Mouse (Mus musculus): ENCODE results near the gene Itk. TPM values are rescaled to one million over a fixed set of nuclear protein-coding genes. Genes with fewer than 3 reads are reported as not detected.

Itk gene
- polyA plus RNA-seq, 1 experiment, result not detected

DNA sequence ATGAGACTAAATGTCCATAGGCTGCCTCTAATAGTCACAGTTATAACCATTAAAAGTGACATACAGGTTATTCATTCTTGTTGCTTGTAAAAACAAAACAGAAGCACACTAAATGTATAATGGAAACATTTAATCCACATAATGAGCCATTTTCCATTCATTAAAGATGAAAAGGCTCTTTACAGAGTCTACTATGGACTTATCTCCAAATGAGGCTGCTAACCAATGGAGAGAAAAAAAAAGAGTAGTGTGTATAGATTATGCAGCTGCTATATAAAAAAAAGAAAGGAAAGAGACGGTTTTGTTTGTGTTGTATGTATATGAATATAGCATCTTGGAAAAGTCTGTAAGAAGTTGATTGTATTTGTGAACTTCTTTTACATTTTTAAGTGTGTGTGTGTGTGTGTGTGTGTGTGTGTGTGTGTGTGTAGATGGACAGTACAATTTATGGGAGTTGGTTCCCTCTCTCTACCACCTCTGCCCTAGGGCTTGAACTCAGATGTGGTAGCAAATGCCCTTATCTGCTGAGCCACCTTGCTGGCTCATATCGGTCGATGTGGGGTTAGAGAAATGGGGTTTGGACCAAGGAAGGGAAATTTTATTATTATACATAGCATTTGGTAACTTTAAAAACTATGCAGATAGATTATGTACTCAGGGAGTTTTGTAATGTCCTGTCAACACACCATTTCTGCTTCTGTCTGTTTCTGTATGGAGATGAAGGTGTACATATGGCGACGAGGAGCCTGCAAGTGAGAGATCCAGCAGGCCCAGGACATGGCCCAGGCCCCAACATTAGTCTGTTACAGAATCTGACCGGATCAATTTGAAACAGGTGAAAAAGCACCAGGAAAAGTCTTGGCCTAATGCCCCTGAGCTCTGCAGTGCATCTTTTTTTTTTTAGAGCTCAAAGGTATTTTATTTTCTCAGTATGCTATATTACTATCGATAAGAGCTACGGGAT lies 11.2 kb downstream of the Itk start:
- Histone ChIP-seq H3K4me3 (ENCODE audit: insufficient read depth, low read length) (no peak overlapping the region), H3K27ac (ENCODE audit: insufficient read depth, low read depth, low read length) (no peak overlapping the region), H3K4me1 (ENCODE audit: control insufficient read depth, insufficient read depth, low read length) (no peaks in the 10 kb centered on the region)
- TF ChIP-seq CTCF (IDR thresholded peaks at IDR 0.05; ENCODE audit: low read depth, low read length) (no peak), POLR2A (IDR thresholded peaks at IDR 0.05; ENCODE audit: borderline replicate concordance, low read depth, low read length) (no peak)

DNA sequence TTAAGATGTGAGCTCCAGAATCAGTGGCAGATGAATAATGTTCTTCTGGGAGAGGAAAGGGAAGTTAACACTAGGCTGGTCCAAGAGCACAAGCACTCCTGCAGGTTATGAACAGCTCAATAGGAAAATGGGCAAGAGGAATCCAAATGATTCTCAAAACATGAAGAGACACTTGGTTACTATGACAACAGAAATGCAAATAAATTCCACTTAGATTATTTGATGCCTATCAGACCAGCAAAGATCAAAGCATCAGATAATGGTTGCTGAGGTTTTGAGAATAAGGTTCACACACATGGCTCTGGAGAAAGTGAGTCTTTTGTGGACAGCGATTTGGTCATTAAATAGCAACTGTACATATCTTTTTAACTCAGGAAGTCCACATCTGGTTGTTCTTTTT lies 12.0 kb downstream of the Itk start:
- TF ChIP-seq POLR2A (IDR thresholded peaks at IDR 0.05; ENCODE audit: borderline replicate concordance, low read depth, low read length) (no peak), CTCF (IDR thresholded peaks at IDR 0.05; ENCODE audit: low read depth, low read length) (no peak)
- Histone ChIP-seq H3K27ac (ENCODE audit: insufficient read depth, low read depth, low read length) (no peak overlapping the region), H3K4me3 (ENCODE audit: insufficient read depth, low read length) (no peak overlapping the region), H3K4me1 (ENCODE audit: control insufficient read depth, insufficient read depth, low read length) (peaks cover 7% of the 10 kb centered on the region)

DNA sequence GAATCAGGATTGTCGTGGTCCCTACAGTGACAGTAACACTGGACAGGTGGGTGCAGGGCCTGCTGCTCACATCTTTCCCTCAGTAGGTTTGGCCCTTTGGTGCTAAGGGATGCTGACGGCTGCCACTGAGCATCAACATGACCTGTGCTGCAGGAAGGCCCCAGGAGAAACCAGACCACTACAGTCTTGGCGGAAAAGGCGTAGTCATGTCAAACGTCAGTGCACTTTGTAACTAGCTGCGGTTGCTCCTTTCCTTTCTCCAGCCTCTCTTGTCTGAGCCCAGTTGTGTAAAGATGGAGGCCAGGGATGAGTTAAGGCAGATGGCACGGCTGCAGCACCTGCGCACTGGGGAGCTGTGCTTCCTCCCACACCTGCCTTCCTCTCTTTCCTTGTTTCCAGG lies 14.3 kb downstream of the Itk start:
- Histone ChIP-seq H3K4me3 (ENCODE audit: insufficient read depth, low read length) (no peak overlapping the region), H3K4me1 (ENCODE audit: control insufficient read depth, insufficient read depth, low read length) (peaks cover 12% of the 10 kb centered on the region), H3K27ac (ENCODE audit: insufficient read depth, low read depth, low read length) (no peak overlapping the region)
- TF ChIP-seq CTCF (IDR thresholded peaks at IDR 0.05; ENCODE audit: low read depth, low read length) (no peak), POLR2A (IDR thresholded peaks at IDR 0.05; ENCODE audit: borderline replicate concordance, low read depth, low read length) (no peak)

DNA sequence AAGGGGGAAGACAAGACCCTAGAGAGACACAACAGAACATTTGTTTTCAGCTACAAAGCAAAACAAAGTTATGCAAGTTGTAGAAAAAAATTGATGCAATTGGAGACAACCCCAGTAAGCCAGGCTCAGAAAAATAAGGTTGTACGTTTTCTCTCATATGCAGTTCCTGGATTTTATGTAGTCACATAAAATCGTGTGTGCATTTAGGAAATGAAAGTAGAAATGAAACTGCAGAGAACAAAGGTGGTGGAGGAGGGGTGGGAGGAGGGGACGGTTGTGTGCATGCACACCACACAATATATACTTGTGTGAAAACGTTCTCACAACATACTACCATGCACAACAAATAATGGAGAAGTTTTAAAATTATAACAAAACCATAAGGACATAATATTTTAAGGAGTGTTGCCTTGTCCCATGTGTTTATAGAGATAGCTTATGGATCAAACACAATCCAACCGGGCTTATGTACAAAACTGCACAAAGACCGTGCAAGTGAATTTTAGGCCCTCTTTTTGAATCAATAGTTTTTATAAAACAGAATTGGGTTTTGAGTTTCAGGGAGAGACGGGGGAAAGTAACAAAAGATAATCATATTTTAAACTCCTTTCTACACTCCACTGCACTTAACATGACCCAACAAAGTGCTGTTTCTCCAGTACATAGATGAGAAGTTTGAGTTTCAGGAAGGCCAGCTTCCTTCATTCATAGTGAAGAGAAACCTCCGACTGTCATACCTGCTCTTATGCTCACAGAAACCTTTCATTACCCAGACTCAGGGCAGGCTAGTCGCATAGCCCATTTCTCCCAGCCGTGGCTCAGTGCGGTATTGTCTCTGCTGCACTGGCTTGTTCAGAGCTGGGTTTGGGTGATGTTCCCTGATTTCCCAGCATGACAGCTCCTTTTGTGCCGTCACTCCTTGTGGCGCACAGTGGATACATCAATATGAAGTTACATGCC lies 16.0 kb downstream of the Itk start:
- peak overlapping the region; percentile 21 for H3K27ac ChIP-seq (ENCODE audit: insufficient read depth, low read depth, low read length)

DNA sequence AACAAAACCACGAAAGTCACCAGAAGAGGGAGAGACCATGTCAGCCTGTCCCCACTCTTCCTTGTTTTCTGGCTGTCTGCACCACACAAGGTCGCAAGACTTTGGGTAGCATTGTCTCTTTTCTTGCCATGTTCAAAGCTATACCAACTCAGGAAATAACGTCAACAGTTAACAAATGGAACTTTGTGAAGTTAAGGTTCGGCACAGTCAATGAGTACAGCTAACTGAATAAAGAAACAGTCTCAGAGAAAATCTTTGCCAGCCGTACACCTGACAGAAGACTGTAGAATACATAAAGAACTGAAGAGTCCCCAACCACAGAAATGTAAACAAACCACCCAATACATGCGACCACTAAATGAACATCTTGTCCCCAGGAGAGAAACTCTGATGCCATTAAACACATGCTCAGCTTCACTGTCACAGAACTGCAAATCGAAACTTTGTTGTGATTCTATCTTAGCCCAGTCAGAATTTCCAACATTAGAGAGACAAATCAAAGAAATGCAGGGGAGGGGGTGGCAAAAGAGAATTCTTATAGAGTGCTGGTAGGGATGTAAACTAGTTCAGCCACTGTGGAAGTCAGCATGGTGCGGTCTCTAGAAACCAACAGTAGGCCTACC lies 16.9 kb downstream of the Itk start:
- TF ChIP-seq CTCF (IDR thresholded peaks at IDR 0.05; ENCODE audit: low read depth, low read length), result no peak
- no peak for TF ChIP-seq POLR2A (IDR thresholded peaks at IDR 0.05; ENCODE audit: borderline replicate concordance, low read depth, low read length)
- peak overlapping the region; percentile 21 for H3K27ac ChIP-seq (ENCODE audit: insufficient read depth, low read depth, low read length)
- H3K4me3 ChIP-seq (ENCODE audit: insufficient read depth, low read length), result no peak overlapping the region
- peaks cover 12% of the 10 kb centered on the region for H3K4me1 ChIP-seq (ENCODE audit: control insufficient read depth, insufficient read depth, low read length)

More for the DNA sequence above, 16.0 kb downstream of the Itk start:
- no peak for TF ChIP-seq POLR2A (IDR thresholded peaks at IDR 0.05; ENCODE audit: borderline replicate concordance, low read depth, low read length)
- no peak for TF ChIP-seq CTCF (IDR thresholded peaks at IDR 0.05; ENCODE audit: low read depth, low read length)
- H3K4me3 ChIP-seq (ENCODE audit: insufficient read depth, low read length), result no peak overlapping the region
- peaks cover 12% of the 10 kb centered on the region for H3K4me1 ChIP-seq (ENCODE audit: control insufficient read depth, insufficient read depth, low read length)

DNA sequence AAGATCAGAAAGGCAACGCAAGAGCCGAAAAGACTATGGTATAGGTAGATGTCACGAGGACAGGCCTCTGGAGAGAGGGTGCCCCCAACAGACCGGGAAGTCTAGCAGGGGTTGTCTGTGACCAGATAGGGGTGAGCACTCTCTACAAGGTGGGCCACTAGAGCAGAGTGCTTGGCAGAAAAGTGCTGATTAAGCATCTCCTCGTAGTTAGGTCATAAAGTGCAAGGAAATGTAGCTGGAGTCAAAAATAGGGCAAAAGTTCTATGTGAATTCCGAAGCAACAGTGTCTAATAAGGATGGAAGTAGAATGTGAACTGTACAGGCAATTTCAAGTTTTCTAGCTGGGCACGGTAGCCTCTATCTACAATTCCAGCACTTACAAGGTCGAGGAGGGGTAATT lies 18.1 kb downstream of the Itk start:
- Histone ChIP-seq H3K4me1 (ENCODE audit: control insufficient read depth, insufficient read depth, low read length) (peaks cover 12% of the 10 kb centered on the region), H3K27ac (ENCODE audit: insufficient read depth, low read depth, low read length) (no peak overlapping the region), H3K4me3 (ENCODE audit: insufficient read depth, low read length) (no peak overlapping the region)
- TF ChIP-seq POLR2A (IDR thresholded peaks at IDR 0.05; ENCODE audit: borderline replicate concordance, low read depth, low read length) (no peak), CTCF (IDR thresholded peaks at IDR 0.05; ENCODE audit: low read depth, low read length) (no peak)

DNA sequence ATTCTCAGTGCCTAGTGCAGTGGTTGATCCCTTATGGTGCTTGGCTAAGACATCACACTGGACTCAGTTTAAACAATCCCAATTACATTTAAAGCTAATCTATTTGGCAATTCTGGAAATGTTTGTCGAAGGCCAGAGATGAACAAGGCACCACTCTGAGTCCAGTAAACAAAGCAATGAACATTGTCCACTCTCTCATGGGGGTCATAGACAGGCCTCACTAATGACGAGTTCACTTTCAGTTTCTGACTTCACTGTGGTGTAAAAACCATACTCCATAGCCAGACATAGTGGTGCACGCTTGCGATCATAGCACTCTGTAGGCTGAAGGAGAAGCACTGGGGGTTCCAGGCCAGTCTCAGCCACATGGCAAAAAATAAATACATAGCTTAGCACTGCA lies 18.9 kb downstream of the Itk start:
- peaks cover 12% of the 10 kb centered on the region for H3K4me1 ChIP-seq (ENCODE audit: control insufficient read depth, insufficient read depth, low read length)
- H3K4me3 ChIP-seq (ENCODE audit: insufficient read depth, low read length), result no peak overlapping the region
- no peak overlapping the region for H3K27ac ChIP-seq (ENCODE audit: insufficient read depth, low read depth, low read length)
- TF ChIP-seq CTCF (IDR thresholded peaks at IDR 0.05; ENCODE audit: low read depth, low read length) (no peak), POLR2A (IDR thresholded peaks at IDR 0.05; ENCODE audit: borderline replicate concordance, low read depth, low read length) (no peak)

DNA sequence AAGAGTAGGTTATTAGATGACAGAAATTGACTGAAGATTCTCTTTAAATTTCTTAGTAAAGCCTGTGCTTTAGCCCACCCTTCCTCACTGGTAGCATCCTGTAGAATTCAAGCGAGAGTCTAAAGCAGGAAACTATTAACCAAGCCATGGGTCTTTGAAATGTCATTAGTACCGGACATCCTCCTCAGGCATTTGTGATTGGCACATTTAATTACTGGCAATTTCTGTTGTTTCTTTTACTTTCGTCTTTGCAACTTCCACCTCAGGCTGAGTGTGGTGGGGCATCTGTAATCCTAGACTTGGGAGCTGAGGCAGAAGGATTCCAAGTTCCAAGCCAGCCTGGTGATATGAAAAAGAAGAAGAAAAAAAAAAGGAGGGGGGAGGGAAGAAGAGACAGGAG lies 23.0 kb downstream of the Itk start:
- no peak for TF ChIP-seq POLR2A (IDR thresholded peaks at IDR 0.05; ENCODE audit: borderline replicate concordance, low read depth, low read length)
- TF ChIP-seq CTCF (IDR thresholded peaks at IDR 0.05; ENCODE audit: low read depth, low read length), result no peak

DNA sequence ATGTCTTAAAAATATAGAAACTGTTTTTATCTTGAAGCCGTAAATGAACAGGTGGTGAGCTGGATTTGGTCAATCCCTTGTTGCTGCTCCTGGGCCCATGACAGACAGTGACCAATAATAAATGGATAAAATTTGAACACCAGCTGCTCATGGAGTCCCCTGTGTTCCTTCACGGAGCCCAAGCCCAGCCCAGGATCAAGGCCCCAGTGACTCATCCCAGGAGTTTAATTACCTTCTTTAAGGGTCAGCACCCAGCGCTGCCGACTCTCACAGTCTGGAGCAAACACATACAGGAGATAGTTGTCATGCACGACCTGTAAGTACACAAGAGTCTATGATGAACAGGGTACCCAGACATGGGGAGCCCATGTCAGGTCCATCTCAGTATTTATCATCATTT lies 23.6 kb downstream of the Itk start:
- H3K4me1 ChIP-seq (ENCODE audit: control insufficient read depth, insufficient read depth, low read length), result no peaks in the 10 kb centered on the region
- TF ChIP-seq CTCF (IDR thresholded peaks at IDR 0.05; ENCODE audit: low read depth, low read length), result no peak
- TF ChIP-seq POLR2A (IDR thresholded peaks at IDR 0.05; ENCODE audit: borderline replicate concordance, low read depth, low read length), result no peak
- no peak overlapping the region for H3K27ac ChIP-seq (ENCODE audit: insufficient read depth, low read depth, low read length)
- no peak overlapping the region for H3K4me3 ChIP-seq (ENCODE audit: insufficient read depth, low read length)

More for the DNA sequence above, 23.0 kb downstream of the Itk start:
- Histone ChIP-seq H3K4me3 (ENCODE audit: insufficient read depth, low read length) (no peak overlapping the region), H3K4me1 (ENCODE audit: control insufficient read depth, insufficient read depth, low read length) (no peaks in the 10 kb centered on the region), H3K27ac (ENCODE audit: insufficient read depth, low read depth, low read length) (no peak overlapping the region)

All from bone marrow macrophage, adult 2 months (primary cell).